Mouse (Mus musculus) neural tube, embryonic 12.5 days (tissue): ENCODE measurements around the gene Ccdc81. TPM values are rescaled to one million over a fixed set of nuclear protein-coding genes. Genes with fewer than 3 reads are reported as not detected.

Experiments used
- ATAC-seq: fragments of 200-750 bp; cut with Nextera tagmentation; 2 replicates; pipeline ENCODE4 v1.8.0; 2017; ENCODE audit warnings: low read depth, mild to moderate bottlenecking, moderate TSS enrichment, moderate library complexity; ENCODE audit not compliant: low FRiP score
- H3K27ac ChIP-seq: fragments of 300-500 bp; sonication (generic); 2 replicates; pipeline ENCODE4 v1.5.1; 2016
- H3K27me3 ChIP-seq: fragments of 300-500 bp; sonication (generic); replicated peaks from 2 replicates; pipeline ENCODE4 v1.6.1; 2016; ENCODE audit warnings: mild to moderate bottlenecking
- H3K36me3 ChIP-seq: fragments of 300-500 bp; sonication (generic); 2 replicates; pipeline ENCODE4 v1.6.1; 2016; ENCODE audit warnings: mild to moderate bottlenecking
- H3K4me1 ChIP-seq: fragments of 300-500 bp; sonication (generic); 2 replicates; pipeline ENCODE4 v1.6.1; 2016
- H3K4me2 ChIP-seq: fragments of 300-500 bp; sonication (generic); replicated peaks from 2 replicates; pipeline ENCODE4 v1.6.1; 2016; ENCODE audit warnings: mild to moderate bottlenecking
- H3K4me3 ChIP-seq: fragments of 300-500 bp; sonication (generic); 2 replicates; pipeline ENCODE4 v1.5.1; 2016
- H3K9ac ChIP-seq: fragments of 300-500 bp; sonication (generic); 2 replicates; pipeline ENCODE4 v1.6.1; 2016; ENCODE audit warnings: mild to moderate bottlenecking
- H3K9me3 ChIP-seq: fragments of 300-500 bp; sonication (generic); 2 replicates; pipeline ENCODE4 v1.6.1; 2016; ENCODE audit warnings: mild to moderate bottlenecking
- WGBS: fragments of 180-500 bp; shearing (Covaris S2); methylation state at CpG from one replicate; pipeline ENCODE4 v1.1.7; 2016; 5-methylcytosine and 5-hydroxymethylcytosine counted together
- polyA plus RNA-seq: library from polyadenylated mRNA; unstranded; fragments of >200 nt; fragmentation: Nextera tagmentation; extraction: Ambion mirVana; gene quantifications from 2 replicates; pipeline ENCODE4 v1.2.1, GENCODE M21; 2016

Ccdc81 gene
- polyA plus RNA-seq, 1 experiment from 2014 or later: 0.09 TPM

GRCm38 (mm10) chr7:89909711-89910110, 6.3 kb upstream of the Ccdc81 start:
- no peak overlapping the region for H3K9ac ChIP-seq
- ATAC-seq: no peak
- H3K4me3 ChIP-seq: no peak overlapping the region
- H3K27ac ChIP-seq: no peak overlapping the region
- no peaks in the 10 kb centered on the region; the same call in 1 of the 2 replicates for H3K36me3 ChIP-seq
- no peaks in the 10 kb centered on the region for H3K27me3 ChIP-seq
- no peaks in the 10 kb centered on the region for H3K9me3 ChIP-seq
- H3K4me1 ChIP-seq: no peaks in the 10 kb centered on the region
- no peak overlapping the region for H3K4me2 ChIP-seq
- WGBS: 82% methylated on average over 4 of the region's 4 CpGs

DNA sequence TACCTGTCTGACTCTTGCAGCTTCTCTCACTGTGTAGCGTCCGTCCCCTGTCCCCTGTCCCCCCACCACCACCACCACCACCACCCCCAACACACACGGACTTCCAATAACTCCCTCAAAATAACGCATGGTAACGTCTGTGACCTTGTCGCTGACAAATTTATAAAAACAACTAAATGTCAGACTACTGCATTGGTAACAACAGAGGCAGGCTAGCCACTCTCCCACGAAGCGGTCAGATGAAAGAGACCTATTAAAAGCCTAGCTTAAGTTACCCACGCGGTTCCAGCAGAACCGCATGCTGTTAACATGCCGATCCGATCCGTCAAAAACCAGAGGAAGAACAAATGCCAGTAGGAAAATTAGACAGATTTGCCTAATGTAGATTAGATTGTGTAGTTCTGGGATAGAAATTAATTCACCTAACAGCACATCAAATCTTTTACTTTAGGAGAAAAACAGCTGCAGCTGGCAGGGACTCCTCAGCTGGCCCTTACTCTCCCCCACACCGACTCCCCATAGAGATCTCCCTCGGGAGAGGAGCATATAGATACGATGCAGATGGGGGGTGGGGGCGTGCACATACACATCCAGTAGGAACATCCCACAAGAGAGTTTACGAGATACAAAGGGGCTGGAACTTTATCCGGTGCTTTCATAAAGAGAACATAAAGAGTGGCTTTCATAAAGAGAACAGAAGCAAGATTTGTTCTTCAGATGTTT, 5.6 kb upstream of the Ccdc81 start:
- Histone ChIP-seq H3K4me1 (no peaks in the 10 kb centered on the region), H3K4me3 (no peak overlapping the region), H3K9ac (no peak overlapping the region), H3K4me2 (no peak overlapping the region), H3K27me3 (no peaks in the 10 kb centered on the region), H3K27ac (no peak overlapping the region), H3K9me3 (no peaks in the 10 kb centered on the region), H3K36me3 (no peaks in the 10 kb centered on the region)
- ATAC-seq: no peak
- 74% methylated on average over 20 of the region's 20 CpGs for WGBS

- no peaks in the 10 kb centered on the region for H3K9me3 ChIP-seq
- H3K36me3 ChIP-seq: no peaks in the 10 kb centered on the region
- no peak for ATAC-seq
- peaks cover 4% of the 10 kb centered on the region; the same call in 1 of the 2 replicates for H3K4me1 ChIP-seq
- no peak overlapping the region for H3K4me3 ChIP-seq
- H3K9ac ChIP-seq: no peak overlapping the region
- 67% methylated on average over 7 of the region's 7 CpGs for WGBS
- no peak overlapping the region for H3K4me2 ChIP-seq
- no peaks in the 10 kb centered on the region for H3K27me3 ChIP-seq
- no peak overlapping the region for H3K27ac ChIP-seq
Measured at GRCm38 (mm10) chr7:89908421-89908820, 5.0 kb upstream of the Ccdc81 start.

DNA sequence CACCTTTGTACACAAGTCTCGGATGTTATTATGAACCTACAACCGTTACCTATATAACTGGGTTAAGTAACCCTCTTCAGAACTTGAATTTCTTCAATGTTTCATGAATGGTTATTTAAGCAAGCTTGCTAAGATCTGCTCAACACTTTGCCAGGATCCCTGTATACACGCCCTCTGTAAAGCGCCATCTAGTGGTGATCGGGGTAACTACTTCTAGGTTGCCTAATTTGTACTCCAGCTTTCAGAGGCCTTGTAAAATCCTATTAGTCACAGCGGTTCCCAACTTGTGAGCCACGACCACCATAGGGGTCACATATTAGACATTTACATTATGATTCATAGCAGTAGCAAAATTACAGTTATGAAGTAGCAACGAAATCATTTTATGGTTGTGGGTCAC, 4.5 kb upstream of the Ccdc81 start:
- Histone ChIP-seq H3K36me3 (no peaks in the 10 kb centered on the region), H3K9ac (no peak overlapping the region), H3K4me2 (no peak overlapping the region), H3K4me1 (peaks cover 5% of the 10 kb centered on the region; the same call in 1 of the 2 replicates), H3K9me3 (no peaks in the 10 kb centered on the region), H3K27ac (no peak overlapping the region), H3K4me3 (no peak overlapping the region), H3K27me3 (no peaks in the 10 kb centered on the region)
- 21% methylated on average over 8 of the region's 8 CpGs for WGBS
- no peak; the same call in 1 of the 2 replicates for ATAC-seq

- WGBS: 87% methylated on average over 8 of the region's 8 CpGs
- H3K4me2 ChIP-seq: no peak overlapping the region
- no peak overlapping the region for H3K27ac ChIP-seq
- H3K4me1 ChIP-seq: peaks cover 5% of the 10 kb centered on the region; the same call in 1 of the 2 replicates
- H3K9me3 ChIP-seq: no peaks in the 10 kb centered on the region
- no peak overlapping the region for H3K9ac ChIP-seq
- H3K36me3 ChIP-seq: no peaks in the 10 kb centered on the region
- H3K4me3 ChIP-seq: no peak overlapping the region
- H3K27me3 ChIP-seq: no peaks in the 10 kb centered on the region
- ATAC-seq: no peak
Measured at GRCm38 (mm10) chr7:89903007-89903406, 422 bp downstream of the Ccdc81 start.

- Histone ChIP-seq H3K9me3 (no peaks in the 10 kb centered on the region), H3K9ac (no peak overlapping the region), H3K27me3 (no peaks in the 10 kb centered on the region), H3K4me2 (no peak overlapping the region), H3K4me1 (no peaks in the 10 kb centered on the region), H3K36me3 (no peaks in the 10 kb centered on the region), H3K27ac (no peak overlapping the region), H3K4me3 (no peak overlapping the region)
- 22% methylated on average over 4 of the region's 4 CpGs for WGBS
- ATAC-seq: no peak
Measured at GRCm38 (mm10) chr7:89891856-89892255, 11.6 kb downstream of the Ccdc81 start.

DNA sequence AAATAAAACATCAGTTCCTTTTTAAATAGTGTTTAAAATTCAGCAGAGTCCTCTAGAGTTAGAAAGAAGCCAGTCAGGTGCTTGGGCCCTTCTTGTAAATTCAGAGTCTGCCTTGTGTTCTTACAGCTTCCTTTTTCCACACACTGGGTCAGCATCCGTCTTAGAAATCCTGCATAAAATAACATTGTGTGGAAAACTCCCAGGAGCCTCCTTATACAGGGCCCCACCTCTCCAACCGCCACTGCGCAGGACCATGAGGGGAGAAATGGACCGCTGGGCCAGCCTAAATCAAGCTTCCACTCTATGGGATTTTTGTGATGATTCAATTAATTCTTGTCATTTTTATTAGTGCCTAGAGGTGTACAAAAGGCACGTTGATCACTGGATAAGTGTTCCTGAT, 12.0 kb downstream of the Ccdc81 start:
- WGBS: 69% methylated on average over 5 of the region's 5 CpGs

GRCm38 (mm10) chr7:89884551-89884950, 18.9 kb downstream of the Ccdc81 start:
- H3K9me3 ChIP-seq: no peaks in the 10 kb centered on the region
- no peak overlapping the region for H3K27ac ChIP-seq
- H3K4me1 ChIP-seq: no peaks in the 10 kb centered on the region
- no peak for ATAC-seq
- no peak overlapping the region for H3K9ac ChIP-seq
- no peaks in the 10 kb centered on the region for H3K36me3 ChIP-seq
- H3K27me3 ChIP-seq: no peaks in the 10 kb centered on the region
- WGBS: 67% methylated on average over 3 of the region's 3 CpGs
- H3K4me3 ChIP-seq: no peak overlapping the region
- H3K4me2 ChIP-seq: no peak overlapping the region

More for the DNA sequence above, 12.0 kb downstream of the Ccdc81 start:
- no peak overlapping the region for H3K4me2 ChIP-seq
- no peaks in the 10 kb centered on the region for H3K36me3 ChIP-seq
- H3K27me3 ChIP-seq: no peaks in the 10 kb centered on the region
- ATAC-seq: no peak
- H3K9me3 ChIP-seq: no peaks in the 10 kb centered on the region
- no peaks in the 10 kb centered on the region for H3K4me1 ChIP-seq
- no peak overlapping the region for H3K27ac ChIP-seq
- H3K4me3 ChIP-seq: no peak overlapping the region
- no peak overlapping the region for H3K9ac ChIP-seq

DNA sequence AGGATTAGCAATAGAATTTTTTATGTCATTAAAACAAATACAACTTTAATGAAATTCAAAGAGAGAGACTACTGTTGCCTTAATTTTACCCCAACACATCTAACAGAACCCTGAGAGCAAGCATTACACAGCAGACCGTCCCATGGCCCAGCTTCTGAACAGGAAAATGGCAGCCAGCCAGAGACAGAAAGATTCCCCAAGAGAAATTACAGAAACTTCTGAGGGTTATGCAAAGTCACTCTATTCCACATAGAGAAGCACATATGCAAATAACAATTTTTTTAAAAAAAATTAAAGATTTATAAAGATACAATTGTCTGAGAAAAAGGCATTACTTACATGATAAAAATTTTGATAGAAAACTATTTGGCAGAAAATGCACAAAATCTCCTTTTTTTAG, 23.7 kb downstream of the Ccdc81 start:
- Histone ChIP-seq H3K36me3 (no peaks in the 10 kb centered on the region), H3K9me3 (no peaks in the 10 kb centered on the region), H3K27ac (no peak overlapping the region), H3K4me2 (no peak overlapping the region), H3K4me3 (no peak overlapping the region), H3K27me3 (no peaks in the 10 kb centered on the region), H3K9ac (no peak overlapping the region), H3K4me1 (no peaks in the 10 kb centered on the region)
- ATAC-seq: no peak
- WGBS: 87% methylated on average over 1 of the region's 1 CpGs

DNA sequence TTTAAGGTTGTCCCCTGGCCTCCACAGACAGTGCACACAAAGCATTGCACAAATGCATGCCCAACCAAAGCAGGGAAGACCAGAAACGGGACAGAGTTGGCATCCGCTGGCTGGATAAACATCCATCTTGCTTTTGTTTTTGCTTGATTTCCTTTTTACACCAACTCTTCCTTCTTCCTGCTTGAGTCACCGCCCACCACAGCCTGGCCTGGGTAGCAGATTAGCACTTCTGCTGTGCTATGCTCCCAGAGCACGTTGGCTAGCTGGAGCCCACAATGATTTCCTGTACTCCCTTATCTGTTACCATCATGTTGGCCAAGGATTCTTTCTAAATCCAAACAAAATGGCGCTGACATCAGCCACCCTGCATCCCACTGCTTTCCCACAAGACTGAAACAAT, 36.2 kb downstream of the Ccdc81 start:
- 83% methylated on average over 5 of the region's 5 CpGs for WGBS
- H3K4me1 ChIP-seq: no peaks in the 10 kb centered on the region
- H3K36me3 ChIP-seq: no peaks in the 10 kb centered on the region
- no peak overlapping the region for H3K27ac ChIP-seq
- no peak overlapping the region for H3K4me3 ChIP-seq
- no peak for ATAC-seq
- H3K27me3 ChIP-seq: no peaks in the 10 kb centered on the region
- no peak overlapping the region for H3K4me2 ChIP-seq
- H3K9ac ChIP-seq: no peak overlapping the region
- no peaks in the 10 kb centered on the region for H3K9me3 ChIP-seq

DNA sequence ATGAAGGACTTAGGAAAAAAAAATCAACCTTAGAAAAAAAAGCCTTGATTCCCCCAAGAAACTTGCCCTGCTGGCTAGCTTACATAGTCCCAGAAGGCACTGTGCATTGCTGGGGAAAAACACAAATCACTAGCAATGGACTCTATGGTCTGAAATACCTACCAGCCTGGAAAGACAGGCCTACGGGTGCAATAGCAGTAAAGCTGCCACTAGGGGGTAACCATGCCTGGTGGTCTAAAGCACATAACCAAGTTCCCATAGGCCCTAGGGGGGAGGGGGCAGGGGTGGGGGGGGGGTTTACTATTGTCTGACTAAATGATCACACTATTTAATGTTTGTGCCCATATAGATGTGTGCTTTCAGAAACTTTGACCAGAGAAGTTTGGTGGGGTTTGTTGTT, 38.7 kb downstream of the Ccdc81 start:
- Histone ChIP-seq H3K4me1 (no peaks in the 10 kb centered on the region), H3K27me3 (no peaks in the 10 kb centered on the region), H3K4me3 (no peak overlapping the region), H3K9me3 (no peaks in the 10 kb centered on the region), H3K36me3 (no peaks in the 10 kb centered on the region), H3K9ac (no peak overlapping the region), H3K4me2 (no peak overlapping the region), H3K27ac (no peak overlapping the region)
- no peak for ATAC-seq
- WGBS: 91% methylated on average over 1 of the region's 1 CpGs

GRCm38 (mm10) chr7:89856440-89857217, 46.8 kb downstream of the Ccdc81 start:
- Histone ChIP-seq H3K9me3 (no peaks in the 10 kb centered on the region), H3K9ac (0 out of 2 replicates have a peak overlapping the region, but pooled peaks have one; percentile 17), H3K4me1 (peaks cover 9% of the 10 kb centered on the region), H3K27ac (no peak overlapping the region), H3K36me3 (no peaks in the 10 kb centered on the region), H3K4me3 (no peak overlapping the region), H3K4me2 (peak overlapping the region; percentile 36), H3K27me3 (no peaks in the 10 kb centered on the region)
- 44% methylated on average over 17 of the region's 17 CpGs for WGBS
- ATAC-seq: peak; percentile 95
